Mouse (Mus musculus) common myeloid progenitor, adult 5-6 weeks (primary cell): Measurements from ENCODE around the gene Snx32. TPM values are rescaled to one million over a fixed set of nuclear protein-coding genes. Genes with fewer than 3 reads are reported as not detected.

Experiments
- total RNA-seq: library from RNA; stranded (forward); fragments of 200-1000, 187-1606 nt; gene quantifications from 2 replicates; pipeline ENCODE4 v1.2.3, GENCODE M21; 2017

Gene Snx32
- total RNA-seq, 1 experiment from 2014 or later, result 2.9 TPM

Other genes starting within 250 kb of the Snx32 start
- 9.7 and 20.6 TPM in 2 replicates for gene Pacs1, start 237.4 kb downstream of the Snx32 start, total RNA-seq
- 235 and 265 TPM in 2 replicates for gene Sf3b2, start 215.1 kb downstream of the Snx32 start, total RNA-seq
- gene Gal3st3, start 212.2 kb downstream of the Snx32 start, total RNA-seq, result not detected in 2 replicates
- not detected in 2 replicates for gene Catsper1, start 174.8 kb downstream of the Snx32 start, total RNA-seq
- gene Cst6, start 161.0 kb downstream of the Snx32 start, total RNA-seq, result not detected in 2 replicates
- 60.0 and 61.7 TPM in 2 replicates for gene Eif1ad, start 143.8 kb downstream of the Snx32 start, total RNA-seq
- 71.4 and 75.6 TPM in 2 replicates for gene Banf1, start 143.4 kb downstream of the Snx32 start, total RNA-seq
- gene Sart1, start 121.8 kb downstream of the Snx32 start, total RNA-seq, result 93.3 and 103 TPM in 2 replicates
- not detected in 2 replicates for gene Tsga10ip, start 108.0 kb downstream of the Snx32 start, total RNA-seq
- gene Drap1, start 85.6 kb downstream of the Snx32 start, total RNA-seq, result 112 and 125 TPM in 2 replicates
- gene AI837181, start 85.4 kb downstream of the Snx32 start, total RNA-seq, result 9.2 and 10.3 TPM in 2 replicates
- 0.63 and 0.78 TPM in 2 replicates for gene Fosl1, start 63.0 kb downstream of the Snx32 start, total RNA-seq
- gene Ccdc85b, start 52.6 kb downstream of the Snx32 start, total RNA-seq, result 3.0 and 5.4 TPM in 2 replicates
- 55.8 and 67.4 TPM in 2 replicates for gene Fibp, start 49.9 kb downstream of the Snx32 start, total RNA-seq
- 1.0 and 2.0 TPM in 2 replicates for gene Ctsw, start 42.0 kb downstream of the Snx32 start, total RNA-seq
- 0.09 TPM in 1 of 2 replicates, not detected in the other for gene Efemp2, start 36.6 kb downstream of the Snx32 start, total RNA-seq
- 20.7 and 26.9 TPM in 2 replicates for gene Mus81, start 22.1 kb downstream of the Snx32 start, total RNA-seq
- 940 and 946 TPM in 2 replicates for gene Cfl1, start 20.1 kb downstream of the Snx32 start, total RNA-seq
- not detected in 2 replicates for gene 1700020D05Rik, start 6.8 kb downstream of the Snx32 start, total RNA-seq
- not detected in 2 replicates for gene Ovol1, start 50.1 kb upstream of the Snx32 start, total RNA-seq
- gene Ap5b1, start 57.5 kb upstream of the Snx32 start, total RNA-seq, result 5.2 and 8.0 TPM in 2 replicates
- gene Rnaseh2c, start 91.3 kb upstream of the Snx32 start, total RNA-seq, result 65.1 and 78.4 TPM in 2 replicates
- gene Kat5, start 99.7 kb upstream of the Snx32 start, total RNA-seq, result 56.7 and 74.3 TPM in 2 replicates
- gene Rela, start 126.9 kb upstream of the Snx32 start, total RNA-seq, result 34.8 and 44.1 TPM in 2 replicates
- 23.0 and 113 TPM in 2 replicates for gene Sipa1, start 153.2 kb upstream of the Snx32 start, total RNA-seq
- 18.8 and 21.6 TPM in 2 replicates for gene Map3k11, start 178.2 kb upstream of the Snx32 start, total RNA-seq
- gene Pcnx3, start 178.4 kb upstream of the Snx32 start, total RNA-seq, result 18.0 and 19.8 TPM in 2 replicates
- gene Kcnk7, start 193.8 kb upstream of the Snx32 start, total RNA-seq, result not detected in 2 replicates
- gene Ehbp1l1, start 215.8 kb upstream of the Snx32 start, total RNA-seq, result 29.8 and 31.7 TPM in 2 replicates
- 17.8 and 35.4 TPM in 2 replicates for gene Fam89b, start 219.1 kb upstream of the Snx32 start, total RNA-seq
- 11.9 and 18.1 TPM in 2 replicates for gene Ltbp3, start 230.4 kb upstream of the Snx32 start, total RNA-seq